Mouse (Mus musculus): ENCODE results near the gene Slc15a2.

DNA sequence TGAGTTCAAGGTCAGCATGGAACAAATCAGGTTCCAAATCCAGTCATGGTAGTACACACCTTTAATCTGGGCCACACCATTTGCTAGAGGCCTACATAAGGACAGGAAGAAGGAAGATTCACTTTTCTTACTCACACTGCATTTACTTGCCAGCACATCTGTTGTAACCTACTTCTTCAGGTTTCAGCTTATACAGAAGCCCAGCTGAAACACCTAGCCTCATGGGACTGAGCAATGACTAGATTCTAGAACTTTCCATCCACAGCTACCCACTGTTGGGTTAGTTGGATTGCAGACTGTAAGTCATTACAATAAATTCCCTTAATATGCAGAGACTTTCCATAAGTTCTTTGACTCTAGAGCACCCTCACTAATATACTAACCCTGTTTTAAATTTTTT, 52.2 kb downstream of the Slc15a2 start:
- TF ChIP-seq ZNF384 (IDR thresholded peaks at IDR 0.05; ENCODE audit: low read depth, low read length): no peak
- TF ChIP-seq ZC3H11A (IDR thresholded peaks at IDR 0.05; ENCODE audit: borderline replicate concordance, low read depth, low read length): no peak
